Mouse (Mus musculus): ENCODE results near the gene Hist1h1t.

DNA sequence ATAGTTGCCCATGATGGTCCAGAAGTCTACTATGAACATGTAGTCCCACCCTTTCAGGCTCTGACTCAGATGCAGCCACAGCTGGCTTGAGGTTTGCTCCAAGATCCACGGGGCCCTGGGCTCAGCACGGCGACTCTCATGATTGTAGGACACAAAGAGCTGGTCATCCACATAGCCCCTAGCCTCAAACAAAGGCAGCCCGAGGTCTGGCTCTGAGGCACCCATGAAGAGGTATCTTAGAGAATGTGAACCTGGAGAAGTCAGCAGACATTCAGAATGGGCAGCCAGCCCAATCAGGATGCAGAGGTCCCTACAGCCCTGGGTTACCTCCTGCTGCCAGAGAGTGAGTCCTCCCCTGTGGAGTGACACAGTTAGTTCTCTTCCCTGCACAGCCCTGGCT, 12.4 kb downstream of the Hist1h1t start:
- TF ChIP-seq CTCF (IDR thresholded peaks at IDR 0.05; ENCODE audit: low read depth, low read length) (no peak), TAL1 (conservative IDR thresholded peaks at IDR 0.05; ENCODE audit: low read depth, low read length) (no peak)

Measured in G1E (cell line).